Mouse (Mus musculus): ENCODE data around the gene Prrt1.

Gene Prrt1

DNA sequence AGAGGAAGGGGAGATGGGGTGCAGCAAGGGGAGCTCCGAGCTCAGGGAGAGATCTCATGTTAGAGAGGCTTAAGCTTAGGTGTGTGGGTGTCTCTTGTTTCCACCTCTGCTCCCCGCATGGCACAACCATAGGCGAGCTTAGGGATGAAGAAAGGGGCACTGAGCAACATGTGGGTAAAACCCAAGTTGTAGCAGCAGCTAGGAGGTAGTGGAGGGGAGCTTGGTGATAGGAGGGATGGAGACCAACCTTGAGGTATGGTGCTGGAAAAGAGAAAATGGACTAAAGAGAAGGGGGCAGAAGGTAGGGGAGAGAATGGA is 30.5 kb downstream of the Prrt1 start:
- CTCF ChIA-PET: interaction anchor here in 1 of 4 experiments (1.5 to 2.2 kb wide), 2 partner anchors 9 to 13 kb away, joined by 5 to 10 read pairs; partner anchors contain the start of gene Atf6b
- POLR2A ChIA-PET: interaction anchor here in 2 of 4 experiments (0.8 to 2.7 kb wide), 4 partner anchors 8 to 27 kb away, joined by 3 to 17 read pairs (median 4); partner anchors contain the start of genes Atf6b (in 1 of the 2) and Tnxb (in 1 of the 2)

- CTCF ChIA-PET: interaction anchor here in 2 of 4 experiments (0.8 to 2.2 kb wide), 3 partner anchors 9 to 41 kb away, joined by 4 to 10 read pairs (median 5); partner anchors contain the start of gene Atf6b (in 1 of the 2)
- POLR2A ChIA-PET: interaction anchor here (0.5 to 2.7 kb wide), 7 partner anchors 9 to 58 kb away, joined by 3 to 17 read pairs (median 3); partner anchors contain the start of genes Atf6b (in 1 of the 4) and Tnxb (in 1 of the 4)
Observed at GRCm38 (mm10) chr17:34660259-34660820, 31.0 kb downstream of the Prrt1 start.

DNA sequence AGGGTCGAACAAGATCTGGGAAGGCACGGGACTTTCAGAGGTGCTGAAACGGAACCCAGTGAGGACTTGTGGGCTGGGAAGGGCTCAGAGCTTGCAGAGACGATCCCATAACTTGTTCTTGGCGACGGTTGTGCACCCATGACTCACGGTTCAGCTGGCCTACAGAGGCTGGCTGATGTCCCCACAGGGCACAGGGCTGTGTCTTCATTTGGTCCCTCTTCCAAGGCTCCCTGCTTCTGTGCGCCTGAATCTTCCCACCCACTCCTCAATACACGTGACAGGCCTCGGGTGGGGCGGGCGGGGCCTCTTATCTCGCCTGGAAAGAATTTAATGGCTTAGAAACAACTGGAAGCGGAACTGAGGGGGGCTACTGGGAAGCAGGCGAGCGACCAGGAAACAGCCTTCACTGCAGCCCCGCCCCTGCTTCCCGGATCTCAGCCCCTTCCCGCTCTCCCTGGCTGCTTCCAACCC is 31.8 kb downstream of the Prrt1 start:
- POLR2A ChIA-PET: interaction anchor here in 3 of 4 experiments (0.5 to 2.7 kb wide), 5 partner anchors 9 to 58 kb away, joined by 3 to 17 read pairs (median 4); partner anchors contain the start of gene Tnxb (in 1 of the 3)
- CTCF ChIA-PET: interaction anchor here in 2 of 4 experiments (0.8 to 2.2 kb wide), 3 partner anchors 10 to 42 kb away, joined by 4 to 10 read pairs (median 5); partner anchors contain the start of gene Atf6b (in 1 of the 2)

DNA sequence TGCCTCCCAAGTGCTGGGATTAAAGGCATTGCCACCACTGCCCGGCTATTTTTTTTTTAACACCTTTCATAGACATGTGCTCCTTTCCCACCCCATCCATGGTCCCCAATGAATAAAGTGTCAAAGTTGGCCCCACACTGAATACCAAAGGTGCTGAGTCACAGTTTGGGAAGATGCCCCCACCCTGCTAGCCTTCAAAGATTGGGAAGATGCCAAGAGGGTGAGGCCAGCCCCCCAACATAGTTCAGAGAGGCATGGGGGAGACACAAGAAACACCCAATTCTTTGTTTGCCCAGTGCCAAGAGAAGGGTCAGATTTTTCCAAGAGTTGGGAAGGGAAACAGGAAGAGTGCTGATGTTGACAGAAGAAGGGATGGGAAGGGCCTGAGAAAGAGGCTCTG is 33.1 kb downstream of the Prrt1 start:
- ChIA-PET POLR2A (no interaction called here), CTCF (no interaction called here)

- POLR2A ChIA-PET: no interaction called here
- CTCF ChIA-PET: no interaction called here
Observed at GRCm38 (mm10) chr17:34662978-34663377, 33.6 kb downstream of the Prrt1 start.

- CTCF ChIA-PET: no interaction called here
- POLR2A ChIA-PET: no interaction called here
Observed at GRCm38 (mm10) chr17:34663558-34663957, 34.2 kb downstream of the Prrt1 start.

DNA sequence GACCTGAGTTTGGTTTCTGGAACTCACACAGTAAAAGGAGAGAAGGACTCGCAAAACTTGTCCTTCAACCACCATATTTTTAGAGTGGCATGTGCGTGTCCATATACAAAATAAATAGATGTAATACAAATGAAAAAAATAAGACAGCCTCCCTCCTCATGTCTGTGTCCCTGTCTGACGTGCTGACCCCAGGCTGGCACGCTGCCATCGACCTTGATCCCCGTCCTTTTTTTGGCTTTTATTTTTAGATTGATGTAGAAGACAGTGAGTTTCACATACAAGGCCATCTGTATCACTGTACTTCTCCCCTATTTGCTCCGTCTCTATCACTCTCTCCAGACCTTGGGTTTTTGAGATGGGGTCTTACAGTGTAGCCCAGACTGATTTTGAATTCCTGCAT is 35.1 kb downstream of the Prrt1 start:
- ChIA-PET CTCF (no interaction called here), POLR2A (interaction anchor here in 3 of 4 experiments (0.7 to 1.3 kb wide), 4 partner anchors 9 to 102 kb away, joined by 3 read pairs; partner anchors contain the start of gene Atf6b (in 1 of the 3))

GRCm38 (mm10) chr17:34670235-34670634 is 40.9 kb downstream of the Prrt1 start, which contains the start of gene Tnxb:
Gene Tnxb, plus strand, starts transcription at chr17:34670535.
- POLR2A ChIA-PET: interaction anchor here in 2 of 4 experiments (0.8 to 4.7 kb wide), 5 partner anchors 9 to 38 kb away, joined by 3 to 17 read pairs (median 4); partner anchors contain the start of gene Atf6b (in 1 of the 2)
- CTCF ChIA-PET: interaction anchor here in 3 of 4 experiments (0.6 to 0.8 kb wide), 5 partner anchors 87 to 591 kb away, joined by 3 to 6 read pairs (median 4); no protein-coding TSS in a partner anchor

DNA sequence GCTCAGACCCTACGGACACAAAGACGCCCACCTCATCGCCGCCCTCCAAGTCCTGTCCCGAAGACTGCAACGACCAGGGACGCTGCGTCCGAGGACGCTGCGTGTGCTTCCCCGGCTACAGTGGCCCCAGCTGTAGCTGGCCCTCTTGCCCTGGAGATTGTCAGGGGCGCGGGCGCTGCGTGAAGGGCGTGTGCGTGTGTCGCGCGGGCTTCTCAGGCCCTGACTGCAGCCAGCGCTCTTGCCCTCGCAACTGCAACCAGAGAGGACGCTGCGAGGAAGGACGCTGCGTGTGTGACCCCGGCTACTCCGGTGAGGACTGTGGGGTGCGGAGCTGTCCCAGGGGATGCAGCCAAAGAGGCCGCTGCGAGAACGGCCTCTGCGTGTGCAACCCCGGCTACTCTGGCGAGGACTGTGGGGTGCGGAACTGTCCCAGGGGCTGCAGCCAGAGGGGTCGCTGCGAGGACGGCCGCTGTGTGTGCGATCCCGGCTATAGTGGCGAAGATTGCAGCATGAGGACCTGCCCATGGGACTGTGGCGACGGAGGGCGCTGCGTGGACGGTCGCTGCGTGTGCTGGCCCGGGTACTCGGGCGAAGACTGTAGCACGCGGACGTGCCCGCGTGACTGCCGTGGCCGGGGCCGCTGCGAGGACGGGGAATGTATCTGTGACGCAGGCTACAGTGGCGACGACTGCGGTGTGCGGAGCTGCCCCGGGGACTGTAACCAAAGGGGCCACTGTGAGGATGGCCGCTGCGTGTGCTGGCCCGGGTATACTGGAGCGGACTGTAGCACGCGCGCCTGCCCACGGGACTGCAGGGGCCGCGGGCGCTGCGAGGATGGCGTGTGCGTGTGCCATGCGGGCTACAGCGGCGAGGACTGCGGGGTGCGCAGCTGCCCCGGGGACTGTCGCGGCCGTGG is 42.1 kb downstream of the Prrt1 start:
- CTCF ChIA-PET: interaction anchor here in 3 of 4 experiments (0.7 to 1.1 kb wide), 3 partner anchors 18 to 116 kb away, joined by 3 to 4 read pairs (median 3); partner anchors contain the start of gene Atf6b (in 1 of the 3)
- POLR2A ChIA-PET: interaction anchor here in 3 of 4 experiments (1.0 to 4.7 kb wide), 4 partner anchors 8 to 24 kb away, joined by 3 to 17 read pairs (median 6); partner anchors contain the start of gene Atf6b (in 1 of the 3)

DNA sequence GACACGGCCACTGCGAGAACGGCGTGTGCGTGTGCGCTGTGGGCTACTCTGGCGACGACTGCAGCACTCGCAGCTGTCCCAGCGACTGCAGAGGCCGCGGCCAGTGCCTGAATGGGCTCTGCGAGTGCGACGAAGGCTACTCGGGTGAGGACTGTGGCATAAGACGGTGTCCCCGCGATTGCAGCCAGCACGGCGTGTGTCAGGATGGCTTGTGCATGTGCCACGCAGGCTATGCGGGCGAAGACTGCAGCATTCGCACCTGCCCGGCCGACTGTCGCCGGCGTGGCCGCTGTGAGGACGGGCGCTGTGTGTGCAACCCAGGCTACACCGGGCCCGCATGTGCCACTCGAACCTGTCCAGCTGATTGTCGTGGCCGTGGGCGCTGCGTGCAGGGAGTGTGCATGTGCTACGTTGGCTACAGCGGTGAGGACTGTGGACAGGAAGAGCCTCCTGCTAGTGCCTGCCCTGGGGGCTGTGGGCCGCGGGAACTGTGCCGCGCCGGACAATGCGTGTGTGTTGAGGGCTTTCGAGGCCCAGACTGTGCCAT is 43.0 kb downstream of the Prrt1 start:
- ChIA-PET CTCF (interaction anchor here in 1 of 4 experiments (1.1 kb wide), 1 partner anchor 26 kb away, joined by 4 read pairs; the partner anchor contains the start of gene Atf6b), POLR2A (interaction anchor here in 3 of 4 experiments (0.7 to 4.7 kb wide), 3 partner anchors 8 to 12 kb away, joined by 3 to 17 read pairs (median 4); no protein-coding TSS in a partner anchor)

- CTCF ChIA-PET: interaction anchor here in 2 of 4 experiments (0.5 to 0.7 kb wide), 2 partner anchors 22 to 538 kb away, joined by 3 to 4 read pairs; no protein-coding TSS in a partner anchor
Observed at GRCm38 (mm10) chr17:34673139-34673538, 43.8 kb downstream of the Prrt1 start.

GRCm38 (mm10) chr17:34674524-34675204 is 45.3 kb downstream of the Prrt1 start:
- ChIA-PET POLR2A (interaction anchor here in 3 of 4 experiments (0.6 to 0.7 kb wide), 3 partner anchors 11 to 1844 kb away, joined by 3 to 4 read pairs (median 3); no protein-coding TSS in a partner anchor), CTCF (no interaction called here)

More at GRCm38 (mm10) chr17:34673139-34673538, 43.8 kb downstream of the Prrt1 start:
- POLR2A ChIA-PET: interaction anchor here in 1 of 4 experiments (0.6 kb wide), 1 partner anchor 855 kb away, joined by 3 read pairs; no protein-coding TSS in a partner anchor

- ChIA-PET POLR2A (interaction anchor here in 3 of 4 experiments (0.6 to 0.7 kb wide), 4 partner anchors 10 to 1843 kb away, joined by 3 to 4 read pairs (median 3); no protein-coding TSS in a partner anchor), CTCF (no interaction called here)
Observed at GRCm38 (mm10) chr17:34675205-34676092, 46.1 kb downstream of the Prrt1 start.

DNA sequence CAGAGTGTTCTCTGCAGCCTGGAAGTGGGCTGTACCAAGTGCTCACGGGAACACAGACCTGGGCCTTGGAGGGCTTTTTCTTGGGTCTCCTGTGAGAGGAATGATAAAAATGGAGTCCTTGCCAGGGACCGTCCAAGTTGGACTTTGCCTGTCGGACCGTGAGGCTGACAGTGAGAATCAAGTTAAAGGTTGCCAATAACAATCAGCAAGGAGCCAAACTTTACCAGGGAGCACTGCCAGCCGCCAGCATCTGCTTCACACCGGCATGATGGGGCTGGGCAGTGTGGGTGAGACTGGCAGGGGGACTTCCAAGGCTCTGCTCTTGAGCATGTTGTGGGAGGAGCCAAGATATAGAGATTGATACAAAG is 46.7 kb downstream of the Prrt1 start:
- POLR2A ChIA-PET: interaction anchor here in 1 of 4 experiments (0.6 kb wide), 1 partner anchor 276 kb away, joined by 3 read pairs; no protein-coding TSS in a partner anchor
- CTCF ChIA-PET: interaction anchor here in 1 of 4 experiments (0.5 kb wide), 1 partner anchor 72 kb away, joined by 3 read pairs; the partner anchor contains the start of gene Rnf5

- POLR2A ChIA-PET: interaction anchor here in 2 of 4 experiments (0.6 to 1.0 kb wide), 2 partner anchors 70 to 276 kb away, joined by 3 to 4 read pairs; no protein-coding TSS in a partner anchor
- CTCF ChIA-PET: interaction anchor here in 1 of 4 experiments (0.5 kb wide), 1 partner anchor 73 kb away, joined by 3 read pairs; the partner anchor contains the start of gene Rnf5
Observed at GRCm38 (mm10) chr17:34676671-34677070, 47.3 kb downstream of the Prrt1 start.

- CTCF ChIA-PET: interaction anchor here in 2 of 4 experiments (1.1 to 1.3 kb wide), 2 partner anchors 27 to 43 kb away, joined by 4 to 6 read pairs; no protein-coding TSS in a partner anchor
- POLR2A ChIA-PET: interaction anchor here in 3 of 4 experiments (0.6 to 1.2 kb wide), 5 partner anchors 8 to 48 kb away, joined by 3 to 4 read pairs (median 3); no protein-coding TSS in a partner anchor
Observed at GRCm38 (mm10) chr17:34680191-34680590, 50.9 kb downstream of the Prrt1 start.
